Mouse (Mus musculus) limb, embryonic 15.5 days (tissue): Measurements from ENCODE around the gene A630001G21Rik. TPM values are rescaled to one million over a fixed set of nuclear protein-coding genes. Genes with fewer than 3 reads are reported as not detected.

Source experiments
- ATAC-seq: fragments of 200-750 bp; cut with Nextera tagmentation; 2 replicates; pipeline ENCODE4 v1.8.0; 2017; ENCODE audit warnings: low read depth, moderate TSS enrichment; ENCODE audit not compliant: insufficient number of reproducible peaks, low FRiP score, low TSS enrichment
- H3K27ac ChIP-seq: fragments of 300-500 bp; sonication (generic); 2 replicates; pipeline ENCODE4 v1.5.1; 2015; ENCODE audit warnings: moderate library complexity, mild to moderate bottlenecking, inconsistent platforms
- H3K27me3 ChIP-seq: fragments of 300-500 bp; sonication (generic); 2 replicates; pipeline ENCODE4 v1.6.1; 2015; ENCODE audit warnings: inconsistent platforms
- H3K36me3 ChIP-seq: fragments of 300-500 bp; sonication (generic); 2 replicates; pipeline ENCODE4 v1.6.1; 2015; ENCODE audit warnings: inconsistent platforms
- H3K4me1 ChIP-seq: fragments of 300-500 bp; sonication (generic); 2 replicates; pipeline ENCODE4 v1.6.1; 2015; ENCODE audit warnings: inconsistent platforms
- H3K4me2 ChIP-seq: fragments of 300-500 bp; sonication (generic); 2 replicates; pipeline ENCODE4 v1.6.1; 2015; ENCODE audit warnings: mild to moderate bottlenecking, inconsistent platforms
- H3K4me3 ChIP-seq: fragments of 300-500 bp; sonication (generic); 2 replicates; pipeline ENCODE4 v1.5.1; 2015; ENCODE audit warnings: mild to moderate bottlenecking, inconsistent platforms
- H3K9ac ChIP-seq: fragments of 300-500 bp; sonication (generic); 2 replicates; pipeline ENCODE4 v1.6.1; 2015; ENCODE audit warnings: inconsistent platforms
- H3K9me3 ChIP-seq: fragments of 300-500 bp; sonication (generic); 2 replicates; pipeline ENCODE4 v1.6.1; 2016; ENCODE audit warnings: inconsistent platforms
- WGBS: fragments of 180-500 bp; shearing (Covaris S2); methylation state at CpG from one replicate; pipeline ENCODE4 v1.1.7; 2015; 5-methylcytosine and 5-hydroxymethylcytosine counted together
- polyA plus RNA-seq: library from polyadenylated mRNA; unstranded; fragments of >200 nt; fragmentation: Nextera tagmentation; extraction: Ambion mirVana; gene quantifications from 2 replicates; pipeline ENCODE4 v1.2.1, GENCODE M21; 2015

Gene A630001G21Rik
- polyA plus RNA-seq, 1 experiment from 2014 or later = 1.0 TPM

DNA sequence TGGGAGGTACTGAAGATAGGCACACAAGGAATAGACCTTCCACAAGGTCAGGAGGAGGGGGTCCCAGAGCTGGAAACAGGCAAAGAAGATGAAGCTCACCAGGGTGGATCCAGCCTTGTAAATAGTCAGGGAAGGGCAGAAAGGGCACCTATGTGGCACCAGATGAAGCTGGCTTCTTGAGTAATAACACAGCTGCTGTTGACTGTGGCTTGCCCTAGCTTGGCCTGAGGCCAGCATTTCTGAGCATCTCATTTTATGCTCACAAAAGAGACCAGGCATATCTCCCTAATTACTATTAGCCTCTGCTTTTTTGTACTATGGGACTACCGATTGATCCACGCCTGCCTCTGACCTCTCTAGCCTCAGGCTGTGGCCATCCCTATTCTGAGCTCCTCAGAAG is 28.6 kb downstream of the A630001G21Rik start:
- H3K4me2 ChIP-seq = no peak overlapping the region
- H3K36me3 ChIP-seq = no peaks in the 10 kb centered on the region
- H3K9me3 ChIP-seq = no peaks in the 10 kb centered on the region
- H3K9ac ChIP-seq = no peak overlapping the region
- no peak overlapping the region for H3K4me3 ChIP-seq
- no peak overlapping the region for H3K27ac ChIP-seq
- WGBS = 80% methylated on average over 2 of the region's 2 CpGs
- no peaks in the 10 kb centered on the region for H3K27me3 ChIP-seq
- peaks cover 9% of the 10 kb centered on the region; the same call in 1 of the 2 replicates for H3K4me1 ChIP-seq
- no peak for ATAC-seq

DNA sequence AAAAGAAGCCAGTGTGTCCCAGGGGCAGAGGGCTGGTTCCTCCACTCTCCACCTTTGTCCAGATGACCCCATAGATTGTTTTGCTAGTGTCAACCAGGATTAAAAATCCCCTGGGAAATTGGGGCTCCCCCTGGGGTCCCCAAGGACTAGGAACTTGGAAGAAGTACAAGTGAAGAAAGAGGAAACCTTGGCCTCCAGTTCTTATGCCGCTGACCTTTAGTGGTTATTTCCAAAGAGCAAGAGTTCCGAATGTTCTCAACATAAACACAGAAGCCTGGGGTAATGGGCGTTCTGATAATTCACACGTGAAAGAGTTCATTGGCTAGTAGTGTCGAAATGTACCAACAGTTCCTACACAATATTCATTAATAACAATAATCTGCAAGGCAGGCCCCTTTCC is 31.9 kb downstream of the A630001G21Rik start:
- 87% methylated on average over 5 of the region's 5 CpGs for WGBS
- peaks cover 7% of the 10 kb centered on the region; the same call in 1 of the 2 replicates for H3K4me1 ChIP-seq

DNA sequence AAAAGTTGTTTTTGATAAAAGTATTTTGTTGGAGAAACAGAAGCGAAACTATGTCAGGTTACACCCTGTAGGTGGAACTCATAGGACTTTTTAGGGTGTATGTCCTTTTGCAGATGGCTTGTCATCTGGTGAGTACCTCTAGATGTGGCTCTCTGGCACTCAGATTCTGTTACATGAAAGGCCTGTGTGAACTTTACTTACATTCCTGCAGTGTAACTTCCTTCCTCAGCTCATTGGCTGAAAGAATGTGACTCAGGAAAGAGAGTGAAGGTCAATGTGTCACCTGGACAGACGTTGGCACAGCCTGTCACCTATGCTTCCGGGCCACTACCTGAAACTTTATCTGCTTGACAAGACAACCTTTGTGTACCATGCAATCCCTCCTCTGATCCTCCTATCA is 33.9 kb downstream of the A630001G21Rik start:
- no peak overlapping the region for H3K4me3 ChIP-seq
- H3K4me2 ChIP-seq = no peak overlapping the region
- H3K36me3 ChIP-seq = no peaks in the 10 kb centered on the region
- ATAC-seq = no peak
- H3K4me1 ChIP-seq = 0 out of 2 replicates have a peak, but pooled peaks cover 3% of the 10 kb centered on the region
- H3K9me3 ChIP-seq = no peaks in the 10 kb centered on the region
- no peaks in the 10 kb centered on the region for H3K27me3 ChIP-seq
- 84% methylated on average over 3 of the region's 3 CpGs for WGBS
- H3K27ac ChIP-seq = no peak overlapping the region
- H3K9ac ChIP-seq = no peak overlapping the region

More for the DNA sequence above, 31.9 kb downstream of the A630001G21Rik start:
- H3K27ac ChIP-seq = no peak overlapping the region
- no peaks in the 10 kb centered on the region for H3K27me3 ChIP-seq
- H3K4me2 ChIP-seq = no peak overlapping the region
- H3K9me3 ChIP-seq = no peaks in the 10 kb centered on the region
- no peak for ATAC-seq
- no peaks in the 10 kb centered on the region for H3K36me3 ChIP-seq
- H3K4me3 ChIP-seq = no peak overlapping the region
- no peak overlapping the region for H3K9ac ChIP-seq

DNA sequence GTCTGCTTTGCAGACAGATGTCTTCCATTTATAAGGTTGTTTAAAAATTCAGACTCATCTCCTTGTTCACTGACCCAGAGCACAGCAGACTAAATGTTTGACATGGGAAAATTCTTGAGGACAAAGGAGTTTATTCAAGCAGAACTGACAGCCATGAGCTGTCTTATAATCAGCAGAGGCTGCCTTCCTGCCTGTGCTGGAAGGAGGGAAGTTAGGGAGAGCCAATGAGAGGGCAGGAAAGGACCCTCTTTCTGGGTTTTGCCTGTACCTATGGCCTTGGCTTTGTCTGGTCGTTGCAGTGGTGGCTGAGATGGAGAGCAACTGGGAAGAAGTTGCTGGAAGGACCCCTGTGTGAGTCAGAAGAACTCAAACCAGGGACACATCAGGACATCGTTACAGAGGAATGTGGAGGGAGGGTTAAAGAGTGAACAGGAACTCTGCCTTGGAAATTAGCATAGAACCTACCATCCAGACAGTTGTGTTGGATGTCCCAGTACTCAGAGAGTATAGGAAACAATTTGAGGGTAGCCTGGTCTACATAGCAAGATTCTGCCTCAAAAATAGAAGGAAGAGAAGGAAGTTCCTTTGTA is 35.4 kb downstream of the A630001G21Rik start:
- no peak overlapping the region for H3K4me2 ChIP-seq
- H3K4me3 ChIP-seq = no peak overlapping the region
- H3K9ac ChIP-seq = no peak overlapping the region
- H3K27me3 ChIP-seq = no peaks in the 10 kb centered on the region
- ATAC-seq = no peak
- WGBS = 11% methylated on average over 2 of the region's 2 CpGs
- no peak overlapping the region for H3K27ac ChIP-seq
- H3K36me3 ChIP-seq = no peaks in the 10 kb centered on the region
- H3K4me1 ChIP-seq = 0 out of 2 replicates have a peak, but pooled peaks cover 3% of the 10 kb centered on the region
- no peaks in the 10 kb centered on the region for H3K9me3 ChIP-seq

DNA sequence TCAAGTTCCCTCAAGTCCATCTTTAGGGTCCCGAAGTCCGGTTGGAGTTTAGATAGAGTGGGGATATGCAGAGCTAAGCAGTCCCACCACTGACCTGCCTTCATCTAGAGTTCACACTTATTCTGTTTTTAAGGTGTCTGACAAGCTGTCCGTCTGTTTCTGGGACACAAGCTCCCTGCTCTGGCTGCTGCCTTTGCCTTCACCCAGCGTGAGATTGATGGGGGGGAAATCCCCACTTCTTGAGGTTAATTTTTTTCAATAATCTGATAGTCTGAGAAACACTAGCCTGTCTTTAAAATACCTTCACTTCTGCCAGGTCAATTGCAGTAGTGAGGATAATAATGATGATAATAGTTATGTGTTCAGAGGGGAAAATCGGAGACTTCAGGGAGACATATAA is 36.1 kb downstream of the A630001G21Rik start:
- no peak overlapping the region for H3K27ac ChIP-seq
- H3K27me3 ChIP-seq = no peaks in the 10 kb centered on the region
- H3K36me3 ChIP-seq = no peaks in the 10 kb centered on the region
- H3K4me2 ChIP-seq = no peak overlapping the region
- no peak overlapping the region for H3K4me3 ChIP-seq
- H3K9me3 ChIP-seq = no peaks in the 10 kb centered on the region
- no peak for ATAC-seq
- 76% methylated on average over 5 of the region's 5 CpGs for WGBS
- H3K4me1 ChIP-seq = 0 out of 2 replicates have a peak, but pooled peaks cover 3% of the 10 kb centered on the region
- H3K9ac ChIP-seq = no peak overlapping the region

DNA sequence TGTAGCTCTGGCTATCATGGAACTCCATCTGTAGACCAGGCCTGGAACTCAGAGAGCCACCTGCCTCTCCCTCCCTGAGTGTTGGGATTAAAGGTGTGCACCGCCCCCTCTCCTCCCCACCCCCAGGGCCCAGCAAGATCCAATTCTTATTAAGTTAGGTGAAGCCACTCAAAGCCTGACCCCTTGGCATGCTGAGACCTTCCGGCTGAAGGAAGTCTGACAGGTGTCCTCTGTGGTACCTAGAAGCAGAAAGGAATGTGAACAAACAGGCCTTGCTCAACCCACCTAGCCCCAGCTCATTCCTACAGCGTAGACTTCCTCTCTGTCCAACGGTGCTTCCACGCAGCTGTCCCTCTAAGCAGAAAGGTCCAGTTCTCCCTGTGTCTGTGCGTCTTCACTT is 37.5 kb downstream of the A630001G21Rik start:
- no peaks in the 10 kb centered on the region for H3K36me3 ChIP-seq
- H3K27ac ChIP-seq = no peak overlapping the region
- 0 out of 2 replicates have a peak, but pooled peaks cover 7% of the 10 kb centered on the region for H3K4me1 ChIP-seq
- no peak overlapping the region for H3K4me3 ChIP-seq
- H3K27me3 ChIP-seq = no peaks in the 10 kb centered on the region
- H3K4me2 ChIP-seq = no peak overlapping the region
- H3K9me3 ChIP-seq = no peaks in the 10 kb centered on the region
- H3K9ac ChIP-seq = no peak overlapping the region
- ATAC-seq = no peak
- 77% methylated on average over 6 of the region's 6 CpGs for WGBS

DNA sequence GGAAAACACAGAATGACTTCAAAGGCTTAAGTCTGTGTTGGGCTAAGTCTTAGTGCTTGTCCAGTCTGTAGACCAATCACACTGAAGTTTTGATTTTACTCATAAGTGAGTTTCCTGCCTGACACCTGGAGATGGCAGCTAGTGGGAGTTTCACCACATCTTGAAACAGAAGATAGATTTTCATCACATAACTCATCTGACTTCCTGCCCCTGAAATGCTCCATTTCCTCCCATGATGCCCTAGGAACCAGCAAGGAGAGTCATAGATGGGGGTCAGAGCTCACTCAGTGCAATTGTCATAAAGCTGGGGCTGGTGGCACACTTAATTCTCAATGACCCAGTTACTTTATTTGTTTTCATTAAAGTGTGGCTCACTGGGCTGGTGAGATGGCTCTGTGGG is 38.6 kb downstream of the A630001G21Rik start:
- H3K9me3 ChIP-seq = no peaks in the 10 kb centered on the region
- H3K27ac ChIP-seq = no peak overlapping the region
- ATAC-seq = no peak
- H3K9ac ChIP-seq = no peak overlapping the region
- no peaks in the 10 kb centered on the region for H3K27me3 ChIP-seq
- H3K4me2 ChIP-seq = no peak overlapping the region
- peaks cover 10% of the 10 kb centered on the region; the same call in 1 of the 2 replicates for H3K4me1 ChIP-seq
- H3K4me3 ChIP-seq = no peak overlapping the region
- no peaks in the 10 kb centered on the region for H3K36me3 ChIP-seq

DNA sequence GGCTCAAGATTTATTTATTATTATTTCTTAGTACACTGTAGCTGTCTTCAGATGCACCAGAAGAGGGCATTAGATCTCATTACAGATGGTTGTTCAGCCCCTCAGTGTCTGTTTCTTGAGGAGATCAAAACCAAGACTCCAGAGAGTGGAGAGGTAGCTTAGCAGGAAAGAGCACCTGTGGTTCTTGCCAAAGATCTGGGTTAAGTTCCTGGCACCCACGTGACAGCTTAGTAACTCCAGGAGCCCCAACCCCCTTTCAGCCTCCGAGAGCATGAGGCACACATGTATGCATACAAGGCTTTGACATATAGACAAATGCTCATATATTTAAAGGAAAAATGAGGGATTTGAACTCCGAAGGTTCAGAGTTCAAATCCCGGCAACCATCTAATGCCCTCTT is 39.4 kb downstream of the A630001G21Rik start:
- no peak overlapping the region for H3K4me3 ChIP-seq
- WGBS = 91% methylated on average over 4 of the region's 4 CpGs
- peaks cover 10% of the 10 kb centered on the region; the same call in 1 of the 2 replicates for H3K4me1 ChIP-seq
- H3K4me2 ChIP-seq = no peak overlapping the region
- no peak for ATAC-seq
- H3K9ac ChIP-seq = no peak overlapping the region
- no peak overlapping the region for H3K27ac ChIP-seq
- no peaks in the 10 kb centered on the region for H3K36me3 ChIP-seq
- no peaks in the 10 kb centered on the region for H3K9me3 ChIP-seq
- H3K27me3 ChIP-seq = no peaks in the 10 kb centered on the region

DNA sequence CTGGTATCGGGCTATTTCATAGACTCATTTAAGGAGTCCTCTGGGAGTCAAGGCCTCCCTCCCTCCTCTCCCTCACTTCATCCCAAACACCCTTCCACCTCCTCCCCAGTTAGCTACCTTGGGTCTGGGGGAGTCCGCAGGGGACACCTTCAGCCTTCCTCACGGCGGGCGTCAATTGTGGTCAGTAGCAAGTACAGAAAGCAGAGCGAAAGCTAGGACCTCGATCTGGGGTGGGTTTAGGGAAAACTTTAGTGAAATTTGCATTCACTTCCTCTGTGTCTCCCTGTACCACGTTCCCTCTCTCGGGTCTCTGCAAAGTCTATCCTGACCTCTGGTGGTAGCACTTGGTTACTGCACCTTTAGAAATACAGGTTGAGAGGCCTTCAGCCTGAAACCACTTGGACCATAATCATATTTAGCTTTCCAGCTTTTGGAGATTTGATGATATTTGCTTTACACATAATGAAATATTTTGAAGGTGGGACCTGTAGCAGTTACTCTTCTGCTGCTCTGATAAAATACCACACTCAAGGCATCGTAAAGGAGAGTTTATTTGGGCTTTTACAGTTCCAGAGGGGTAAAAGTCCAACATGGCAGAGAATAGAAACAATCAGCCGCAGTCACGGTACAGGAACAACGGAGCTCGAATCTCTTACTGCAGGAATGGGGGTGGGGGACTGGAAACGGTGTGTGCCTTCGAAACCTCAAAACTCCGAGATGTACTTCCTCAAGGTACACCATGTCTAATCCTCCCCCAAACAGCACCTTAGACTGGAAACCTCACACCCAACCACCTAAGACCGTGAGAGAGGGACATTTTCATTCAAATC is 41.9 kb downstream of the A630001G21Rik start:
- Histone ChIP-seq H3K4me3 (peak overlapping the region; percentile 30), H3K27ac (no peak overlapping the region), H3K4me2 (peak overlapping the region; percentile 48), H3K9me3 (no peaks in the 10 kb centered on the region), H3K9ac (0 out of 2 replicates have a peak overlapping the region, but pooled peaks have one; percentile 20), H3K36me3 (no peaks in the 10 kb centered on the region), H3K4me1 (peaks cover 7% of the 10 kb centered on the region; the same call in 1 of the 2 replicates), H3K27me3 (no peaks in the 10 kb centered on the region)
- ATAC-seq = no peak
- 31% methylated on average over 18 of the region's 18 CpGs for WGBS

DNA sequence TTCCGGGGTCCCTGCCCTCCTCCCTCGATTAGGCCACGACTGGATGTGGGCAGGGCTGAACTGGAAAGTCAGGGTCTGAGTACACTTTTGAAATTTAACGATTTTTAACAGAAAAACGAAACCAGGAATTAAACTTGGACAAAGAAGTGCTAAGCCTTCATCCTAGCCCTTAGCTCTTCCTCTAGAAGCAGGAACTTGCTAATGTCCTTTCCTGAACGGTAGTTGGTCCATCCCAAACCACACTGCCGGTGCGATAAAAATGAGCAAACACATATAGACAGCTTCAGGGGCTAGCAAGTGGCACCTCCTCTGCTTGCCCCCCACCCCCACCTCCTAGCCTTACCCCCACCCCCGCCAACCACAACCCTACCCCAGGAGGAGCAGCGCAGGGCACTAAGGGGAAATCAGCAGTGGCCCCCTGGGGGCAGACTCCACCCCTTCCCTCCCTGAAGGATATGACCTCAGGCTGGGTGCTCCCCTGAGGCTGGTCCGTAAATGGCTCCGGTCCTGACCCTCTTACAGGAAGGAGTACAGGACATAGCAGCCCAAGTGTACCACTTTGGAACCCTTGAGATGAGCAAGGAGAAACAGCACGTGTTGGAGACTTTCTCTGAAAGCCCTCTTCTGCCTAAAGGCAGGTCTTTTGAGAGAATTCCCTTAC is 42.9 kb downstream of the A630001G21Rik start:
- WGBS = 70% methylated on average over 13 of the region's 13 CpGs
- Histone ChIP-seq H3K36me3 (no peaks in the 10 kb centered on the region), H3K4me1 (peaks cover 7% of the 10 kb centered on the region; the same call in 1 of the 2 replicates), H3K27me3 (no peaks in the 10 kb centered on the region), H3K4me2 (peak overlapping the region; percentile 48; the same call in 1 of the 2 replicates), H3K9me3 (no peaks in the 10 kb centered on the region), H3K4me3 (peak overlapping the region; percentile 30; the same call in 1 of the 2 replicates), H3K9ac (no peak overlapping the region), H3K27ac (no peak overlapping the region)
- no peak for ATAC-seq

DNA sequence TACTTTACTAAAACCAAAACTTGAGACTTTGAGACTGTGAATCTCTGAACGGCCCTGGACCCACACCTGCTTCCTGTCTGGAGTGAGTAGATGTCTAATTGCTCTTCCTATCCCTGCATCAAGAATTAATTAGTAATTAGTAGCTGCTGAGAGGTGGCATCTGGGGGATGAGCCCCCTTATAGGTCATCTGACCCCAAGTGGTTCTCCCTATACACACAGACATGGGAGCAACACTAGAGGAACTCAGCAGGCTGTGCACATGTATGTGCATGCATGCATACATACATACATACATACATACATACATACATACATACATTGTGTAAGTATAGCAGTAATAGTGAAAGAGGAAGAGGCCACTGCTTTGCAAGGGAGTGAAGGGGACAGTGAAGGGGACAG is 43.9 kb downstream of the A630001G21Rik start:
- H3K4me3 ChIP-seq = no peak overlapping the region
- no peak overlapping the region for H3K4me2 ChIP-seq
- H3K9me3 ChIP-seq = no peaks in the 10 kb centered on the region
- no peak for ATAC-seq
- H3K9ac ChIP-seq = no peak overlapping the region
- no peaks in the 10 kb centered on the region for H3K36me3 ChIP-seq
- H3K4me1 ChIP-seq = peaks cover 7% of the 10 kb centered on the region; the same call in 1 of the 2 replicates
- H3K27ac ChIP-seq = no peak overlapping the region
- no peaks in the 10 kb centered on the region for H3K27me3 ChIP-seq
- WGBS = 77% methylated on average over 1 of the region's 1 CpGs

DNA sequence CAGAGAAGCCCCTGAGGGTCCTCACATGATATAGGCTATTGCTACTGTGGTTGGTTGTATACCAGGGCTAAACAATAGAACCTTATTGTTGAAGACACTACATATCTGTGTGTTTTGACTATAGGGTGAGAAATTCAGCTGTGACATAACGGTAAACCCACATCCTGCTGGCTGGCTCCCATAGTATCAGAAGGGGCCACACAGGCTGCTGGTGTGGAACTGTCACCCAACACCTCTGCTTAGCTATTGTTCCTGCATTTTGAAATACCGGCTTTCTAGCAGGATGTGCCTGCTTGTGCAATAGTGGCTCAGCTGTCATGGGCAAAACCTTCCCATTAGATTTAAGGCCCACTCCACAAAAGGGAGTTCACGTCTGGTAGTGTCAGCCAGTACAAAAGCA is 45.9 kb downstream of the A630001G21Rik start:
- peaks cover 7% of the 10 kb centered on the region; the same call in 1 of the 2 replicates for H3K4me1 ChIP-seq
- H3K36me3 ChIP-seq = no peaks in the 10 kb centered on the region
- H3K27ac ChIP-seq = no peak overlapping the region
- no peaks in the 10 kb centered on the region for H3K27me3 ChIP-seq
- no peak overlapping the region for H3K9ac ChIP-seq
- no peak overlapping the region for H3K4me2 ChIP-seq
- WGBS = 79% methylated on average over 3 of the region's 3 CpGs
- H3K9me3 ChIP-seq = no peaks in the 10 kb centered on the region
- H3K4me3 ChIP-seq = no peak overlapping the region
- no peak for ATAC-seq
